Mouse (Mus musculus): ENCODE measurements around the gene Triobp. TPM values are rescaled to one million over a fixed set of nuclear protein-coding genes. Genes with fewer than 3 reads are reported as not detected.

Gene Triobp
- polyA plus RNA-seq, 1 experiment: 32.9 TPM

- no peak for TF ChIP-seq POLR2A (IDR thresholded peaks at IDR 0.05; ENCODE audit: borderline replicate concordance, control insufficient read depth, low read depth, low read length)
- TF ChIP-seq CTCF (IDR thresholded peaks at IDR 0.05; ENCODE audit: control insufficient read depth, insufficient read depth, low read length): no peak
Measured at GRCm38 (mm10) chr15:78990970-78991525, 43.5 kb downstream of the Triobp start.

GRCm38 (mm10) chr15:78992235-78992634, 44.7 kb downstream of the Triobp start:
- H3K27ac ChIP-seq (ENCODE audit: control insufficient read depth, insufficient read depth, low read depth, low read length, poor library complexity): no peak overlapping the region
- WGBS: 90% methylated on average over 7 of the region's 7 CpGs
- no peaks in the 10 kb centered on the region for H3K4me1 ChIP-seq (ENCODE audit: control insufficient read depth, insufficient read depth, low read length)
- no peak for TF ChIP-seq CTCF (IDR thresholded peaks at IDR 0.05; ENCODE audit: control insufficient read depth, insufficient read depth, low read length)
- no peak for TF ChIP-seq POLR2A (IDR thresholded peaks at IDR 0.05; ENCODE audit: borderline replicate concordance, control insufficient read depth, low read depth, low read length)
- no peak overlapping the region for H3K4me3 ChIP-seq (replicated peaks; ENCODE audit: control insufficient read depth, low read depth, low read length)

More at GRCm38 (mm10) chr15:78990970-78991525, 43.5 kb downstream of the Triobp start:
- H3K27ac ChIP-seq (ENCODE audit: control insufficient read depth, insufficient read depth, low read depth, low read length, poor library complexity): no peak overlapping the region
- WGBS: 95% methylated on average over 25 of the region's 25 CpGs
- H3K4me3 ChIP-seq (replicated peaks; ENCODE audit: control insufficient read depth, low read depth, low read length): no peak overlapping the region
- H3K4me1 ChIP-seq (ENCODE audit: control insufficient read depth, insufficient read depth, low read length): no peaks in the 10 kb centered on the region

- Histone ChIP-seq H3K4me3 (replicated peaks; ENCODE audit: control insufficient read depth, low read depth, low read length) (no peak overlapping the region), H3K4me1 (ENCODE audit: control insufficient read depth, insufficient read depth, low read length) (no peaks in the 10 kb centered on the region), H3K27ac (ENCODE audit: control insufficient read depth, insufficient read depth, low read depth, low read length, poor library complexity) (no peak overlapping the region)
- no peak for TF ChIP-seq POLR2A (IDR thresholded peaks at IDR 0.05; ENCODE audit: borderline replicate concordance, control insufficient read depth, low read depth, low read length)
- no peak for TF ChIP-seq CTCF (IDR thresholded peaks at IDR 0.05; ENCODE audit: control insufficient read depth, insufficient read depth, low read length)
- 96% methylated on average over 24 of the region's 24 CpGs for WGBS
Measured at GRCm38 (mm10) chr15:78992925-78993324, 45.4 kb downstream of the Triobp start.

- H3K27ac ChIP-seq (ENCODE audit: control insufficient read depth, insufficient read depth, low read depth, low read length, poor library complexity): no peak overlapping the region
- H3K4me3 ChIP-seq (replicated peaks; ENCODE audit: control insufficient read depth, low read depth, low read length): no peak overlapping the region
- WGBS: 90% methylated on average over 4 of the region's 4 CpGs
- H3K4me1 ChIP-seq (ENCODE audit: control insufficient read depth, insufficient read depth, low read length): peaks cover 3% of the 10 kb centered on the region
- TF ChIP-seq POLR2A (IDR thresholded peaks at IDR 0.05; ENCODE audit: borderline replicate concordance, control insufficient read depth, low read depth, low read length): no peak
- TF ChIP-seq CTCF (IDR thresholded peaks at IDR 0.05; ENCODE audit: control insufficient read depth, insufficient read depth, low read length): no peak
Measured at GRCm38 (mm10) chr15:78995916-78996315, 48.4 kb downstream of the Triobp start.

GRCm38 (mm10) chr15:78996663-78997062, 49.1 kb downstream of the Triobp start:
- no peak overlapping the region for H3K4me3 ChIP-seq (replicated peaks; ENCODE audit: control insufficient read depth, low read depth, low read length)
- TF ChIP-seq CTCF (IDR thresholded peaks at IDR 0.05; ENCODE audit: control insufficient read depth, insufficient read depth, low read length) (no peak), POLR2A (IDR thresholded peaks at IDR 0.05; ENCODE audit: borderline replicate concordance, control insufficient read depth, low read depth, low read length) (no peak)
- WGBS: 32% methylated on average over 3 of the region's 3 CpGs
- H3K4me1 ChIP-seq (ENCODE audit: control insufficient read depth, insufficient read depth, low read length): peaks cover 3% of the 10 kb centered on the region
- no peak overlapping the region for H3K27ac ChIP-seq (ENCODE audit: control insufficient read depth, insufficient read depth, low read depth, low read length, poor library complexity)

GRCm38 (mm10) chr15:78998348-78998747, 50.8 kb downstream of the Triobp start:
- H3K4me1 ChIP-seq (ENCODE audit: control insufficient read depth, insufficient read depth, low read length): peaks cover 3% of the 10 kb centered on the region
- no peak overlapping the region for H3K4me3 ChIP-seq (replicated peaks; ENCODE audit: control insufficient read depth, low read depth, low read length)
- 87% methylated on average over 8 of the region's 8 CpGs for WGBS
- no peak overlapping the region for H3K27ac ChIP-seq (ENCODE audit: control insufficient read depth, insufficient read depth, low read depth, low read length, poor library complexity)
- no peak for TF ChIP-seq CTCF (IDR thresholded peaks at IDR 0.05; ENCODE audit: control insufficient read depth, insufficient read depth, low read length)
- no peak for TF ChIP-seq POLR2A (IDR thresholded peaks at IDR 0.05; ENCODE audit: borderline replicate concordance, control insufficient read depth, low read depth, low read length)

- Histone ChIP-seq H3K4me3 (replicated peaks; ENCODE audit: control insufficient read depth, low read depth, low read length) (no peak overlapping the region), H3K4me1 (ENCODE audit: control insufficient read depth, insufficient read depth, low read length) (peaks cover 3% of the 10 kb centered on the region), H3K27ac (ENCODE audit: control insufficient read depth, insufficient read depth, low read depth, low read length, poor library complexity) (no peak overlapping the region)
- TF ChIP-seq POLR2A (IDR thresholded peaks at IDR 0.05; ENCODE audit: borderline replicate concordance, control insufficient read depth, low read depth, low read length): no peak
- no peak for TF ChIP-seq CTCF (IDR thresholded peaks at IDR 0.05; ENCODE audit: control insufficient read depth, insufficient read depth, low read length)
- 63% methylated on average over 11 of the region's 11 CpGs for WGBS
Measured at GRCm38 (mm10) chr15:78999586-78999985, 52.1 kb downstream of the Triobp start.

GRCm38 (mm10) chr15:79000357-79000791, 52.9 kb downstream of the Triobp start:
- Histone ChIP-seq H3K27ac (ENCODE audit: control insufficient read depth, insufficient read depth, low read depth, low read length, poor library complexity) (no peak overlapping the region), H3K4me1 (ENCODE audit: control insufficient read depth, insufficient read depth, low read length) (peaks cover 3% of the 10 kb centered on the region), H3K4me3 (replicated peaks; ENCODE audit: control insufficient read depth, low read depth, low read length) (no peak overlapping the region)
- TF ChIP-seq POLR2A (IDR thresholded peaks at IDR 0.05; ENCODE audit: borderline replicate concordance, control insufficient read depth, low read depth, low read length) (no peak), CTCF (IDR thresholded peaks at IDR 0.05; ENCODE audit: control insufficient read depth, insufficient read depth, low read length) (no peak)
- 51% methylated on average over 7 of the region's 7 CpGs for WGBS

- H3K27ac ChIP-seq (ENCODE audit: control insufficient read depth, insufficient read depth, low read depth, low read length, poor library complexity): no peak overlapping the region
- H3K4me3 ChIP-seq (replicated peaks; ENCODE audit: control insufficient read depth, low read depth, low read length): no peak overlapping the region
- TF ChIP-seq CTCF (IDR thresholded peaks at IDR 0.05; ENCODE audit: control insufficient read depth, insufficient read depth, low read length) (no peak), POLR2A (IDR thresholded peaks at IDR 0.05; ENCODE audit: borderline replicate concordance, control insufficient read depth, low read depth, low read length) (no peak)
- WGBS: 88% methylated on average over 5 of the region's 5 CpGs
- peaks cover 3% of the 10 kb centered on the region for H3K4me1 ChIP-seq (ENCODE audit: control insufficient read depth, insufficient read depth, low read length)
Measured at GRCm38 (mm10) chr15:79001559-79001958, 54.0 kb downstream of the Triobp start.
